In the genomic region with DNA sequence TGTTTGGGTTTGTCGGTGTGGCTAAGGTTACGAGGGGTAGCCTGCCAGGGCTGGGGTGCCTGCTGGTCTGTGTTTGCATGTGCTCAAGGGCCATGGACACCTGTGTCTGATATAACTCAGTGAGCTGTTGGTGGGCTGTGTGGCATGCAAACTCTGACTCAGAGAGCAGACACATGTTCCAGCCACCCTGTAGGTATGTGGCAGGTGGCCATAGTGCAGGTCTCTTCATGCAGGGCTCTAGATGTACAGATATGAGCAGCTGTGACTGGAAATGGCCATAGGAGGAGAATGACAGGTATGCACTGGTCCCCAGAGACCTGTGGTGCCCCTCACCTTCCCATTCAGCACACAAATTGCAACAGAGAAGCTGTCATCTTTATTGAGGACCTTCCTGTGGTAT, we compare ENCODE assay signal across 32 mouse cellular contexts. TPM values are rescaled to one million over a fixed set of nuclear protein-coding genes. Genes with fewer than 3 reads are reported as not detected.
DNase-seq lines count a peak whose midpoint lies in the region; ATAC-seq and TF ChIP-seq lines count a peak whose summit lies in the region.
"Had no signal": no experiment of that assay in that cellular context is flagged by ENCODE, and none has a peak within 500 bp of the region (broad histone marks: within the 10 kb centered on the region; RNA-seq: fewer than 3 reads in every experiment).

No protein-coding gene starts in this region.

- peaks cover 31% of the 10 kb centered on the region for H3K36me3 ChIP-seq in heart, embryonic 10.5 days
- H3K36me3 ChIP-seq in heart, adult 2 months (ENCODE audit: control insufficient read depth, insufficient read depth, low read length): no peaks in the 10 kb centered on the region
- H3K36me3 ChIP-seq in hindbrain, embryonic 10.5 days: peaks cover 53% of the 10 kb centered on the region
- 0 out of 2 replicates have a peak, but pooled peaks cover 2% of the 10 kb centered on the region for H3K36me3 ChIP-seq in forebrain, embryonic 16.5 days (ENCODE audit: control insufficient read depth, insufficient read depth)

- peaks cover 5% of the 10 kb centered on the region; the same call in 1 of the 2 replicates for H3K4me1 ChIP-seq in heart, embryonic 10.5 days
- H3K4me1 ChIP-seq in heart, adult 2 months (ENCODE audit: control insufficient read depth, insufficient read depth, low read length): peaks cover 2% of the 10 kb centered on the region; the same call in 1 of the 2 replicates
- peaks cover 16% of the 10 kb centered on the region for H3K4me1 ChIP-seq in hindbrain, embryonic 10.5 days (replicated peaks)
- peaks cover 11% of the 10 kb centered on the region for H3K4me1 ChIP-seq in forebrain, embryonic 16.5 days (replicated peaks; ENCODE audit: control insufficient read depth, insufficient read depth, low read length)
- H3K4me1 ChIP-seq: embryonic facial prominence, embryonic 12.5 days had no signal

- H3K27me3 ChIP-seq in heart, embryonic 10.5 days (ENCODE audit: insufficient read depth, poor library complexity, severe bottlenecking): no peaks in the 10 kb centered on the region
- H3K27me3 ChIP-seq in heart, adult 2 months (ENCODE audit: control insufficient read depth, insufficient read depth, low read length): no peaks in the 10 kb centered on the region
- H3K27me3 ChIP-seq in hindbrain, embryonic 10.5 days (ENCODE audit: insufficient read depth, poor library complexity, severe bottlenecking): no peaks in the 10 kb centered on the region
- no peaks in the 10 kb centered on the region for H3K27me3 ChIP-seq in forebrain, embryonic 16.5 days (replicated peaks; ENCODE audit: control insufficient read depth, insufficient read depth, low read length)
- H3K27me3 ChIP-seq: CH12.LX; embryonic facial prominence, embryonic 12.5 days; embryonic facial prominence, embryonic 15.5 days; forebrain, embryonic 13.5 days; heart, embryonic 12.5 days; heart, embryonic 15.5 days; Patski had no signal

- TF ChIP-seq CTCF in heart, adult 2 months (IDR thresholded peaks at IDR 0.05): no peak

- no peaks in the 10 kb centered on the region for H3K9me3 ChIP-seq in heart, embryonic 10.5 days
- no peaks in the 10 kb centered on the region for H3K9me3 ChIP-seq in hindbrain, embryonic 10.5 days
- H3K9me3 ChIP-seq in forebrain, embryonic 16.5 days (ENCODE audit: control insufficient read depth, low read length): no peaks in the 10 kb centered on the region
- H3K9me3 ChIP-seq: embryonic facial prominence, embryonic 12.5 days; embryonic facial prominence, embryonic 15.5 days; forebrain, embryonic 13.5 days; G1E; heart, embryonic 12.5 days; heart, embryonic 15.5 days had no signal

- no peak for TF ChIP-seq POLR2A in heart, adult 2 months (IDR thresholded peaks at IDR 0.05; ENCODE audit: insufficient read depth, low read depth, low read length)

- H3K27ac ChIP-seq in heart, embryonic 10.5 days: no peak overlapping the region
- H3K27ac ChIP-seq in heart, adult 2 months: no peak overlapping the region
- H3K27ac ChIP-seq in hindbrain, embryonic 10.5 days: no peak overlapping the region
- H3K27ac ChIP-seq in forebrain, embryonic 16.5 days (ENCODE audit: low read length): no peak overlapping the region
- H3K27ac ChIP-seq: embryonic facial prominence, embryonic 12.5 days; embryonic facial prominence, embryonic 15.5 days; forebrain, embryonic 13.5 days; heart, embryonic 15.5 days; hindbrain, embryonic 14.5 days; hindbrain, postnatal 0 days had no signal

- no peak overlapping the region for H3K4me2 ChIP-seq in forebrain, embryonic 16.5 days (ENCODE audit: low read length)
- H3K4me2 ChIP-seq: embryonic facial prominence, embryonic 12.5 days; embryonic facial prominence, embryonic 15.5 days; forebrain, embryonic 13.5 days; heart, embryonic 12.5 days; heart, embryonic 15.5 days; hindbrain, embryonic 14.5 days had no signal

- 87% methylated on average over 2 of the region's 2 CpGs for WGBS in heart, embryonic 10.5 days
- WGBS in heart, adult 2 months: 98% methylated on average over 2 of the region's 2 CpGs
- 96% methylated on average over 2 of the region's 2 CpGs for WGBS in hindbrain, embryonic 10.5 days
- 98% methylated on average over 2 of the region's 2 CpGs for WGBS in forebrain, embryonic 16.5 days

- no peak overlapping the region for H3K9ac ChIP-seq in heart, adult 2 months (ENCODE audit: low read depth, low read length)
- H3K9ac ChIP-seq in forebrain, embryonic 16.5 days (replicated peaks; ENCODE audit: low read depth, low read length): no peak overlapping the region
- H3K9ac ChIP-seq: embryonic facial prominence, embryonic 12.5 days; embryonic facial prominence, embryonic 15.5 days; heart, embryonic 12.5 days; heart, embryonic 15.5 days; hindbrain, embryonic 14.5 days had no signal

- H3K79me2 ChIP-seq in heart, adult 2 months (replicated peaks; ENCODE audit: control insufficient read depth, insufficient read depth, low read length): no peaks in the 10 kb centered on the region

- TF ChIP-seq EP300 in heart, adult 2 months (IDR thresholded peaks at IDR 0.05; ENCODE audit: insufficient read depth, low read depth, low read length): no peak

- no peak for ATAC-seq in forebrain, embryonic 16.5 days
- ATAC-seq: forebrain, embryonic 13.5 days; hindbrain, postnatal 0 days; inflammation-experienced regulatory T-cells, adult 6 months; Patski had no signal

- intact Hi-C loops in heart, adult 2 months (cut with DNase I): no loop called here

- H3K4me3 ChIP-seq in heart, embryonic 10.5 days: no peak overlapping the region
- no peak overlapping the region for H3K4me3 ChIP-seq in heart, adult 2 months
- H3K4me3 ChIP-seq in hindbrain, embryonic 10.5 days: no peak overlapping the region
- H3K4me3 ChIP-seq in forebrain, embryonic 16.5 days (replicated peaks; ENCODE audit: low read length): no peak overlapping the region
- H3K4me3 ChIP-seq: embryonic facial prominence, embryonic 12.5 days; embryonic facial prominence, embryonic 15.5 days; forebrain, embryonic 13.5 days; heart, embryonic 12.5 days; heart, embryonic 15.5 days had no signal

- DNase-seq in heart, embryonic 10.5 days (ENCODE audit: low spot score): peak; percentile 67
- no peak for DNase-seq in heart, adult 2 months
- DNase-seq in urinary bladder, postnatal 14 days (ENCODE audit: low spot score): peak; percentile 73
- DNase-seq in urinary bladder, postnatal 10 days (ENCODE audit: low spot score): no peak
- peak; percentile 64 for DNase-seq in gonadal fat pad, adult 2 months (ENCODE audit: low read depth)
- DNase-seq in hindbrain, embryonic 10.5 days (ENCODE audit: low spot score): no peak
- DNase-seq: adrenal gland, postnatal 10 days; adrenal gland, postnatal 36 days; B cell, adult 2 months; cerebellum, adult 18-20 months; cerebellum, adult 9-10 months; cerebellum, postnatal 14 days; gastrocnemius, postnatal 25 days; heart, postnatal 10 days; heart, postnatal 36 days had no signal

RNA-seq across cellular contexts. Expression of a gene that starts 0.6 kb away (rescaled TPM):
- 0.51 and 0.57 TPM in 2 replicates for polyA plus RNA-seq in heart, embryonic 10.5 days (2016; fragmentation: Nextera tagmentation; extraction: Ambion mirVana)
- not detected for total RNA-seq in heart, adult 2 months (2021)
- not detected in 2 replicates for polyA plus RNA-seq in heart, adult 2 months (2012; rRNA removed)
- 1.5 and 1.9 TPM in 2 replicates for polyA plus RNA-seq in gonadal fat pad, adult 2 months (2012; rRNA removed)
- 0.86 and 1.0 TPM in 2 replicates for polyA plus RNA-seq in hindbrain, embryonic 10.5 days (2016; fragmentation: Nextera tagmentation; extraction: Ambion mirVana)
- polyA plus RNA-seq in forebrain, embryonic 16.5 days (2015; fragmentation: Nextera tagmentation; extraction: Ambion mirVana): 0.84 TPM in 1 of 2 replicates, not detected in the other
- total RNA-seq: adrenal gland, adult 18-20 months; CH12.LX; gastrocnemius, adult 8-10 months; gastrocnemius, postnatal 25 days; granulocyte monocyte progenitor cell, adult 5-6 weeks; heart, adult 8-10 months; heart, postnatal 10 days; heart, postnatal 36 days; hindbrain, postnatal 0 days had no signal
- polyA plus RNA-seq: embryonic facial prominence, embryonic 12.5 days; heart, embryonic 12.5 days; heart, embryonic 15.5 days; hindbrain, embryonic 11.5 days; hindbrain, embryonic 14.5 days had no signal

RNA-seq across cellular contexts. Expression of a gene that starts 4.4 kb away (rescaled TPM):
- 54.0 and 72.3 TPM in 2 replicates for polyA plus RNA-seq in heart, embryonic 10.5 days (2016; fragmentation: Nextera tagmentation; extraction: Ambion mirVana)
- 10 to 100 TPM; 26.1 to 29.4 TPM for total RNA-seq in heart, adult 2 months (2021)
- polyA plus RNA-seq in heart, adult 2 months (2012; rRNA removed): 31.5 and 33.2 TPM in 2 replicates
- polyA plus RNA-seq in gonadal fat pad, adult 2 months (2012; rRNA removed): 44.5 and 48.3 TPM in 2 replicates
- polyA plus RNA-seq in hindbrain, embryonic 10.5 days (2016; fragmentation: Nextera tagmentation; extraction: Ambion mirVana): 73.7 and 75.2 TPM in 2 replicates
- 87.2 and 98.7 TPM in 2 replicates for polyA plus RNA-seq in forebrain, embryonic 16.5 days (2015; fragmentation: Nextera tagmentation; extraction: Ambion mirVana)

RNA-seq across cellular contexts. Expression of a gene that starts 7.3 kb away (rescaled TPM):
- polyA plus RNA-seq in heart, embryonic 10.5 days (2016; fragmentation: Nextera tagmentation; extraction: Ambion mirVana): 20.2 and 21.0 TPM in 2 replicates
- total RNA-seq in heart, adult 2 months (2021): 1 to 10 TPM; 2.4 to 2.5 TPM
- 9.3 and 10.5 TPM in 2 replicates for polyA plus RNA-seq in heart, adult 2 months (2012; rRNA removed)
- polyA plus RNA-seq in gonadal fat pad, adult 2 months (2012; rRNA removed): 56.8 and 59.4 TPM in 2 replicates
- 28.0 and 33.4 TPM in 2 replicates for polyA plus RNA-seq in hindbrain, embryonic 10.5 days (2016; fragmentation: Nextera tagmentation; extraction: Ambion mirVana)
- 61.7 and 78.3 TPM in 2 replicates for polyA plus RNA-seq in forebrain, embryonic 16.5 days (2015; fragmentation: Nextera tagmentation; extraction: Ambion mirVana)

RNA-seq across cellular contexts. Expression of a gene that starts 13.4 kb away (rescaled TPM):
- 97.0 and 105 TPM in 2 replicates for polyA plus RNA-seq in heart, embryonic 10.5 days (2016; fragmentation: Nextera tagmentation; extraction: Ambion mirVana)
- total RNA-seq in heart, adult 2 months (2021): 10 to 100 TPM; 39.0 to 41.4 TPM
- polyA plus RNA-seq in heart, adult 2 months (2012; rRNA removed): 99.3 and 108 TPM in 2 replicates
- polyA plus RNA-seq in gonadal fat pad, adult 2 months (2012; rRNA removed): 170 and 198 TPM in 2 replicates
- 134 and 136 TPM in 2 replicates for polyA plus RNA-seq in hindbrain, embryonic 10.5 days (2016; fragmentation: Nextera tagmentation; extraction: Ambion mirVana)
- polyA plus RNA-seq in forebrain, embryonic 16.5 days (2015; fragmentation: Nextera tagmentation; extraction: Ambion mirVana): 129 and 133 TPM in 2 replicates

RNA-seq across cellular contexts. Expression of a gene that starts 14.0 kb away (rescaled TPM):
- 41.2 and 47.9 TPM in 2 replicates for polyA plus RNA-seq in heart, embryonic 10.5 days (2016; fragmentation: Nextera tagmentation; extraction: Ambion mirVana)
- 10 to 100 TPM; 29.4 to 30.2 TPM for total RNA-seq in heart, adult 2 months (2021)
- 39.2 and 44.2 TPM in 2 replicates for polyA plus RNA-seq in heart, adult 2 months (2012; rRNA removed)
- 33.8 and 35.7 TPM in 2 replicates for polyA plus RNA-seq in gonadal fat pad, adult 2 months (2012; rRNA removed)
- polyA plus RNA-seq in hindbrain, embryonic 10.5 days (2016; fragmentation: Nextera tagmentation; extraction: Ambion mirVana): 63.4 TPM in 2 replicates
- polyA plus RNA-seq in forebrain, embryonic 16.5 days (2015; fragmentation: Nextera tagmentation; extraction: Ambion mirVana): 53.1 and 61.1 TPM in 2 replicates

Comparison
In these comparisons a context has a peak if more than half of its experiments do, and no peak if none do; other contexts are left out.
1. DNase-seq: peak in heart, embryonic 10.5 days (single experiment), urinary bladder, postnatal 14 days (single experiment) and gonadal fat pad, adult 2 months (single experiment); none in heart, adult 2 months (0 of 2), urinary bladder, postnatal 10 days (single experiment) and hindbrain, embryonic 10.5 days (single experiment).